Mouse (Mus musculus) heart, embryonic 12.5 days (tissue): ENCODE measurements around the gene Hoxb4. TPM values are rescaled to one million over a fixed set of nuclear protein-coding genes. Genes with fewer than 3 reads are reported as not detected.
A peak's percentile ranks its signal among the peaks of the same experiment; 100 is the strongest.

Experiments used
- ATAC-seq: fragments of 200-750 bp; cut with Nextera tagmentation; 2 replicates; pipeline ENCODE4 v1.8.0; 2017; ENCODE audit warnings: moderate TSS enrichment, moderate library complexity; ENCODE audit not compliant: insufficient number of reproducible peaks, low FRiP score
- H3K27ac ChIP-seq: fragments of 300-500 bp; sonication (generic); 2 replicates; pipeline ENCODE4 v1.5.1; 2016; ENCODE audit warnings: mild to moderate bottlenecking, moderate library complexity; ENCODE audit not compliant: poor library complexity, severe bottlenecking
- H3K27me3 ChIP-seq: fragments of 300-500 bp; sonication (generic); replicated peaks from 2 replicates; pipeline ENCODE4 v1.6.1; 2016; ENCODE audit warnings: mild to moderate bottlenecking, moderate library complexity
- H3K36me3 ChIP-seq: fragments of 300-500 bp; sonication (generic); 2 replicates; pipeline ENCODE4 v1.6.1; 2016; ENCODE audit warnings: mild to moderate bottlenecking, moderate library complexity
- H3K4me1 ChIP-seq: fragments of 300-500 bp; sonication (generic); replicated peaks from 2 replicates; pipeline ENCODE4 v1.6.1; 2016; ENCODE audit warnings: mild to moderate bottlenecking
- H3K4me2 ChIP-seq: fragments of 300-500 bp; sonication (generic); 2 replicates; pipeline ENCODE4 v1.6.1; 2016; ENCODE audit warnings: mild to moderate bottlenecking, moderate library complexity
- H3K4me3 ChIP-seq: fragments of 300-500 bp; sonication (generic); 2 replicates; pipeline ENCODE4 v1.5.1; 2016; ENCODE audit warnings: mild to moderate bottlenecking
- H3K9ac ChIP-seq: fragments of 300-500 bp; sonication (generic); 2 replicates; pipeline ENCODE4 v1.6.1; 2016; ENCODE audit warnings: mild to moderate bottlenecking, moderate library complexity
- H3K9me3 ChIP-seq: fragments of 300-500 bp; sonication (generic); replicated peaks from 2 replicates; pipeline ENCODE4 v1.6.1; 2016; ENCODE audit warnings: mild to moderate bottlenecking, moderate library complexity
- WGBS: fragments of 180-500 bp; shearing (Covaris S2); methylation state at CpG from one replicate; pipeline ENCODE4 v1.1.7; 2016; 5-methylcytosine and 5-hydroxymethylcytosine counted together
- polyA plus RNA-seq: library from polyadenylated mRNA; unstranded; fragments of >200 nt; fragmentation: Nextera tagmentation; extraction: Ambion mirVana; gene quantifications from 2 replicates; pipeline ENCODE4 v1.2.1, GENCODE M21; 2016

Hoxb4 gene
- polyA plus RNA-seq, 1 experiment from 2014 or later, result 0.32 TPM

DNA sequence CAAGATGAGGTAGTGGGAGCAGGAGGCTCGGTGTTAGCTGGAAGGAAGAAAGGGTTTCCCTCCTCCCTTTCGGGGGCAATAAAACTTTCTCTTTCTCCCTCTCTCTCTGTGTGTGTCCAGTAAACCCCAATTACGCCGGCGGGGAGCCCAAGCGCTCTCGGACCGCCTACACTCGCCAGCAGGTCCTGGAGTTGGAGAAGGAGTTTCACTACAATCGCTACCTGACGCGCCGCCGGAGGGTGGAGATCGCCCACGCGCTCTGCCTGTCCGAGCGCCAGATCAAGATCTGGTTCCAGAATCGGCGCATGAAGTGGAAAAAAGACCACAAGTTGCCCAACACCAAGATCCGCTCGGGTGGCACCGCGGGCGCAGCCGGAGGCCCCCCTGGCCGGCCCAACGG lies 1.8 kb downstream of the Hoxb4 start:
- ATAC-seq, result no peak
- Histone ChIP-seq H3K4me2 (peak overlapping the region; percentile 66), H3K9me3 (no peaks in the 10 kb centered on the region), H3K4me3 (peak overlapping the region; percentile 54), H3K27ac (peak overlapping the region; percentile 52), H3K4me1 (peaks cover 12% of the 10 kb centered on the region), H3K36me3 (no peaks in the 10 kb centered on the region), H3K9ac (no peak overlapping the region; the same call in 1 of the 2 replicates), H3K27me3 (peaks cover 96% of the 10 kb centered on the region)
- WGBS, result 1% methylated on average over 29 of the region's 29 CpGs

DNA sequence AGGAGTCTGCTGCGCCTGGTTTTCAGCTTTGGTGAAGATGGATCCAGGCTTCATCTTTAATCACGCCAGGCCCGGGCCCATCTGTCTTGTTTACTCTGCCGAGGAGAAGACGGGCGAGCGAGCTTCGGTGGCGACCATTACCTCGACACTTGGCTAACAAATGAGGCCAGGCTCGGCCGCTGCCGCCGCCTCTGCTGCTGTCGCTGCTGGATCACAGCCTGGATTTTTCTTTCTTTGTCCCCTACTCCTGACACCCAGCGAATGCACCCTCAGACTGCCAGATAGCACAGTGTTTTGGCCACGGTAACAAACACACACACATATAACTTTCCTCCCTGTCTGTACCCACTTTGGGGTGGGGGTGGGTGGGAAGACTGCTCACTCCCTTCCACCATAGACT lies 2.6 kb downstream of the Hoxb4 start:
- Histone ChIP-seq H3K4me1 (peaks cover 12% of the 10 kb centered on the region), H3K27ac (no peak overlapping the region), H3K4me3 (no peak overlapping the region), H3K4me2 (peak overlapping the region; percentile 27), H3K9me3 (no peaks in the 10 kb centered on the region), H3K27me3 (peaks cover 96% of the 10 kb centered on the region), H3K9ac (no peak overlapping the region), H3K36me3 (no peaks in the 10 kb centered on the region)
- WGBS, result 7% methylated on average over 17 of the region's 17 CpGs
- no peak for ATAC-seq

GRCm38 (mm10) chr11:96321846-96322245 lies 3.8 kb downstream of the Hoxb4 start:
- Histone ChIP-seq H3K27me3 (peaks cover 96% of the 10 kb centered on the region), H3K4me2 (no peak overlapping the region), H3K4me3 (no peak overlapping the region), H3K36me3 (no peaks in the 10 kb centered on the region), H3K9me3 (no peaks in the 10 kb centered on the region), H3K9ac (no peak overlapping the region), H3K4me1 (peaks cover 12% of the 10 kb centered on the region), H3K27ac (no peak overlapping the region)
- no peak for ATAC-seq
- 28% methylated on average over 5 of the region's 5 CpGs for WGBS

GRCm38 (mm10) chr11:96322738-96323137 lies 4.7 kb downstream of the Hoxb4 start:
- no peak for ATAC-seq
- Histone ChIP-seq H3K4me3 (no peak overlapping the region), H3K4me2 (no peak overlapping the region), H3K9me3 (no peaks in the 10 kb centered on the region), H3K36me3 (no peaks in the 10 kb centered on the region), H3K27me3 (peaks cover 98% of the 10 kb centered on the region), H3K4me1 (peaks cover 12% of the 10 kb centered on the region), H3K9ac (no peak overlapping the region), H3K27ac (no peak overlapping the region)
- whole genome bisulfite sequencing, result 17% methylated on average over 6 of the region's 6 CpGs

DNA sequence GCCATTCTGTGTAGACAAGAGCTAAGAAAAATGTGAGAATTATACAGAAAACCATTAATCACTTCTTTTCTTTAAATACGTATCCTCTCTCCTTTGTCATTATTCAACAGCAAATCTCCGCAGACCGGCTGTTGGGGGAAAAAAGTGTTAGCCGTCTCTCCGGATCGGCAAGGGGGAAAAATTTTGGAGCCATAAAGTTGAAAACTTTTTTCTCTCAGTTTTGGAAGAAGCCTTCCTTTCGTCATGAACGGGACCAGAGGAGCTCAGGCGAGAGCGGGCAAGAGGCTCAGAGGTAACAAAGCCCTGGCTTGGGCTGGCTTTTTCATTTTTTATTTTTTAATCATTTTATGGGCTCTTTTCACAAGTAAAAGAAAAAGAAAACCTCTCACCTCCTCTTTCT lies 5.1 kb downstream of the Hoxb4 start, which contains the start of gene Hoxb3:
Gene Hoxb3 (plus strand): TSS at position 173 of the 400 bp plus-strand sequence.
- H3K4me3 ChIP-seq, result no peak within 1 kb of the TSS
- H3K27me3 ChIP-seq, result peaks cover 98% of the 10 kb centered on the region
- peaks cover 12% of the 10 kb centered on the region for H3K4me1 ChIP-seq
- 19% methylated on average over 10 of the region's 10 CpGs for WGBS
- H3K9me3 ChIP-seq, result no peaks in the 10 kb centered on the region
- no peaks in the 10 kb centered on the region for H3K36me3 ChIP-seq
- ATAC-seq, result no peak
- H3K27ac ChIP-seq, result no peak within 1 kb of the TSS
- H3K9ac ChIP-seq, result no peak within 1 kb of the TSS
- no peak within 1 kb of the TSS for H3K4me2 ChIP-seq

- WGBS, result 4% methylated on average over 5 of the region's 5 CpGs
- Histone ChIP-seq H3K9me3 (no peaks in the 10 kb centered on the region), H3K4me2 (no peak overlapping the region), H3K4me3 (no peak overlapping the region), H3K4me1 (peaks cover 6% of the 10 kb centered on the region), H3K36me3 (no peaks in the 10 kb centered on the region), H3K27ac (no peak overlapping the region), H3K27me3 (peaks cover 98% of the 10 kb centered on the region), H3K9ac (no peak overlapping the region)
- no peak for ATAC-seq
Measured at GRCm38 (mm10) chr11:96324125-96324524, 6.1 kb downstream of the Hoxb4 start.

DNA sequence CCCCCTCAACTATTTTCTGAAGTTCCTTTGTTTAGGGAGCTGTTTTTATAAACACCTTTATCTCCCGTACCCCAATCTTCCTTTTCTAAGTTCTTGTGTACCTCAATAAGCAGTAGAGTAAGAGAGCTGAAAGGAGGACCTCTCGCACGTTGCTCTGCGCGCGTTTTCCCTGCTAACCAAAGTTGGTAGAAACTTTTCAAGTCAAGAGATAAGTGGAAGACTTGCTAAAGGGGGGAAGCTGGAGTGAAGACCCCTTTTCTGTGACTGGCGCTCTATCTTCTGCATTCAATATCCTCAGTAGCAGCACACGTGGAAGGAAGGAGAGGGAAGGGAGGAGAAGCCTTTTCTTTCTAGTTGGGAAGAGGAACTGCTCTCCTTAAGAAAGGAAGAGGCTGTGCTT lies 6.9 kb downstream of the Hoxb4 start:
- no peaks in the 10 kb centered on the region for H3K36me3 ChIP-seq
- no peak overlapping the region for H3K27ac ChIP-seq
- H3K4me2 ChIP-seq, result no peak overlapping the region
- peaks cover 98% of the 10 kb centered on the region for H3K27me3 ChIP-seq
- H3K4me3 ChIP-seq, result no peak overlapping the region
- no peaks in the 10 kb centered on the region for H3K9me3 ChIP-seq
- WGBS, result 9% methylated on average over 8 of the region's 8 CpGs
- H3K9ac ChIP-seq, result no peak overlapping the region
- peaks cover 3% of the 10 kb centered on the region; the same call in 1 of the 2 replicates for H3K4me1 ChIP-seq
- ATAC-seq, result no peak

DNA sequence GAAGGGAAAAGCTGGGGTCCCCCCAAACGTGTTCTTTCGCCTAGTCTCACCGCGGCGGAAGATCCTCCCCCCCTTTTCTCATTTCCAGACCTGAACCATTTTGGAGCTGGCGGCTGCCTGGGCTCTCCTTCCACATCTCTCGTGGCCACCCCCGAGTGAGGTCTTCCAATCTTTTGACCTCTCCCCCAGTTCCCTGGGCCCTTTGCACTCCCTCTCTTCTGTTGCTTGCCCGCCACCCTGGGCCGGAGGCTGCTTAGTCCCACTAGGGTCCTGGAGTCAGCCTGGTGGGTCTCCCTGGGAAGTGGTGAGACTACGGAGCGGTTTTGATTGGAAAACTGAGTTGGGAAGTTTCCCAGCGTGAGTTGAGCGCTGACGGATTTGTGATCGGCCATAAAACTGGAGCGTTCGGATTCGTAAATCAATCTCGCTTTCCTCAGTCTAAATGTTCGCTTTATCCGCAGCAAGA lies 7.7 kb downstream of the Hoxb4 start:
- Histone ChIP-seq H3K27ac (no peak overlapping the region), H3K4me1 (no peaks in the 10 kb centered on the region), H3K9ac (no peak overlapping the region), H3K36me3 (no peaks in the 10 kb centered on the region), H3K27me3 (peaks cover 99% of the 10 kb centered on the region), H3K4me3 (0 out of 2 replicates have a peak overlapping the region, but pooled peaks have one; percentile 1), H3K9me3 (no peaks in the 10 kb centered on the region), H3K4me2 (peak overlapping the region; percentile 18; the same call in 1 of the 2 replicates)
- WGBS, result 8% methylated on average over 22 of the region's 22 CpGs
- ATAC-seq, result no peak

DNA sequence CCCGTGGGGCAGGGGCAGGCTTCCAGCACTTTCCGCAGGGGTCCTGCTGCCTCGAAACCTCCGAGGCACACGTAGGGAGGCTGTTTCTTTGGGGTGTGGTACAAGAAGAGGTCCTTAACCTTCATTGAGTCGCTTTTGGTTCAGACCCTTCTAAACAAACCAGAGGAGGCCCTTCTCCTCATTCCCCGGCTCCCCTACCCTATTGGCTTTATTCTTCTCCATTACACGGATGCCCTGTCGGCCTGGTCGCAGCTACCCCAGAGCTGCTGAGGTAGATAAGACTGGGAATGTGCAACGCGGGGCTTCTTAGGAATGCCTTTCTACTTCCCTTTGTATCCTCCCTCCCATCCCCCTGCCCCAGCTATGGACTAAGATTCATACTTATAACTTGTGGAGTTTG lies 8.6 kb downstream of the Hoxb4 start:
- H3K9me3 ChIP-seq, result no peaks in the 10 kb centered on the region
- H3K4me2 ChIP-seq, result no peak overlapping the region
- H3K27ac ChIP-seq, result no peak overlapping the region
- no peaks in the 10 kb centered on the region for H3K36me3 ChIP-seq
- H3K4me1 ChIP-seq, result no peaks in the 10 kb centered on the region
- H3K9ac ChIP-seq, result no peak overlapping the region
- H3K27me3 ChIP-seq, result peaks cover 100% of the 10 kb centered on the region
- no peak for ATAC-seq
- H3K4me3 ChIP-seq, result no peak overlapping the region
- 4% methylated on average over 12 of the region's 12 CpGs for WGBS

GRCm38 (mm10) chr11:96327122-96327521 lies 9.1 kb downstream of the Hoxb4 start:
- 5% methylated on average over 7 of the region's 7 CpGs for WGBS
- Histone ChIP-seq H3K4me1 (no peaks in the 10 kb centered on the region), H3K4me2 (no peak overlapping the region), H3K4me3 (no peak overlapping the region), H3K27me3 (peaks cover 100% of the 10 kb centered on the region), H3K27ac (no peak overlapping the region), H3K9me3 (no peaks in the 10 kb centered on the region), H3K36me3 (no peaks in the 10 kb centered on the region), H3K9ac (no peak overlapping the region)
- ATAC-seq, result no peak

DNA sequence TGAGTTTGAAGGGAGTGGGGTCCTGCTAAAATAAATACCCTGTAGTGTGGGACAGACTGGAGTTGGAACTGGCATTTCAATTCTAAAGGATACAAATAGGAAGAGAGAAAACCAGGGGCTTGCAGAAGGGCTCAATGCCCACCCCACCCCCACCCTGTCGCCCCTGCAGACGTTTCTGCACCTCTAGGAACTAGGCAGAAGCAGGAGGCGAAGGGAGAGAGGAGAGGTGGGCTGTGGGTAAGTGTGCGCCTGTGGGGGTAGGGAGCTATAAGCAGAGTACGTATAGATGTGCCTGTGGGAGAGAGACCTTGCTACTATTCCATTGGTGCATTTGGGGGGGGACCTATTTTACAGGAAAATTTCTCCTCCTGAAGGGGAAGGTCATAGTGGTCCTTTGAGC lies 9.7 kb downstream of the Hoxb4 start:
- no peaks in the 10 kb centered on the region for H3K9me3 ChIP-seq
- ATAC-seq, result no peak
- H3K9ac ChIP-seq, result no peak overlapping the region
- H3K4me1 ChIP-seq, result 0 out of 2 replicates have a peak, but pooled peaks cover 2% of the 10 kb centered on the region
- H3K27ac ChIP-seq, result no peak overlapping the region
- H3K4me2 ChIP-seq, result no peak overlapping the region
- no peaks in the 10 kb centered on the region for H3K36me3 ChIP-seq
- H3K4me3 ChIP-seq, result no peak overlapping the region
- peaks cover 100% of the 10 kb centered on the region for H3K27me3 ChIP-seq
- 13% methylated on average over 5 of the region's 5 CpGs for WGBS

DNA sequence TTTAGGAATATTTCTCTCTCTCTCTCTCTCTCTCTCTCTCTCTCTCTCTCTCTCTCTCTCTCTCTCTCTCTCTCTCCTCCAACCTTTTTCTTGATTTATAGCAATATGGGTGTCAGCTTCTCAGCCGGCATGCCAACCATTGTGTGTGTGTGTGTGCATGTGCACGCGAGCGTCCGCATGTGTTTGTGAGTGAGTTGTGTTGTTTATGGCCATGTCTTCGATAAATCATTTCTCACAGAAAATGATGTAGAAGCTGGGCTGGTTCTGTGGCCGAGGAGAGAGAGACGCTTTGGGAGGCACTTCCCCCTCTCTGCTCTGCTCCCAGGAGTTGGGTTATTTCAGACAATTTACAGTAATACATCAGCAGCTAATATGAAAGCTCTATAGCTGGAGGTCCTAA lies 10.5 kb downstream of the Hoxb4 start:
- H3K36me3 ChIP-seq, result no peaks in the 10 kb centered on the region
- 12% methylated on average over 8 of the region's 8 CpGs for WGBS
- peaks cover 100% of the 10 kb centered on the region for H3K27me3 ChIP-seq
- no peak for ATAC-seq
- H3K4me2 ChIP-seq, result no peak overlapping the region
- H3K9ac ChIP-seq, result no peak overlapping the region
- no peak overlapping the region for H3K4me3 ChIP-seq
- 0 out of 2 replicates have a peak, but pooled peaks cover 6% of the 10 kb centered on the region for H3K4me1 ChIP-seq
- H3K9me3 ChIP-seq, result no peaks in the 10 kb centered on the region
- H3K27ac ChIP-seq, result no peak overlapping the region
